Mouse (Mus musculus) erythroblast, adult 5-6 weeks (primary cell): ENCODE data around the gene Trim24. TPM values are rescaled to one million over a fixed set of nuclear protein-coding genes. Genes with fewer than 3 reads are reported as not detected.

Experiments
- total RNA-seq, 2 experiments: library from RNA; stranded (forward) in 1 of 2; stranded (reverse) in 1 of 2; fragments of 150-400 nt in 1 of 2; fragments of 200-764, 138-1000 nt in 1 of 2; gene quantifications; 2 replicates each; pipeline versions ENCODE4 v1.2.3 to v1.2.4; 2015 to 2017; ENCODE audit warnings: low replicate concordance in 2 of 2

Gene Trim24
- total RNA-seq, 2 experiments from 2014 or later = 17.5 to 23.4 TPM

Other genes starting within 250 kb of the Trim24 start
- not detected in 2 replicates for gene Svopl, start 176.2 kb downstream of the Trim24 start, total RNA-seq (2015; ENCODE audit: low replicate concordance)
- not detected in 2 replicates for gene Svopl, start 176.2 kb downstream of the Trim24 start, total RNA-seq (2017; ENCODE audit: low replicate concordance)
- gene Tmem213, start 238.4 kb downstream of the Trim24 start, total RNA-seq (2015; ENCODE audit: low replicate concordance) = not detected in 2 replicates
- gene Tmem213, start 238.4 kb downstream of the Trim24 start, total RNA-seq (2017; ENCODE audit: low replicate concordance) = not detected in 2 replicates